Mouse (Mus musculus): ENCODE results near the gene Mrpl30.

Gene Mrpl30

DNA sequence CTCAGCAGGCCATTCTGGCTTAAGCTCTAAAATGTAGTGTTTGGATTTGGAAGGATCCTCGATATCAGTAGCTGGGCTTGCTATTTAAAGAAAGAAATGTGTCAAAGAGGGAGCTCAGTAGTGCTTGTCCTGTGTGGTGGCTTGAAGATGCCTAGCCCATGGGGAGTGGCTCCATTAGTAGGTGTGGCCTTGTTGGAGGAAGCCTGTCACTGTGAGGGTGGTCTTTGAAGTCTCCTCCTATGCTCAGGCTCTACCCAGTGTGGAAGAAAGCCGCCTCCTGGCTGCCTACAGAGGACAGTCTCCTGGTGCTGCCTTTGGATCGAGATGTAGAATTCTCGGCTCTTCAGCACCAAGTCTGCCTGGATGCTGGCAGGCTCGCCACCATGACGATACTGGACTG is 10.0 kb downstream of the Mrpl30 start:
- DNase-seq: no peak

DNA sequence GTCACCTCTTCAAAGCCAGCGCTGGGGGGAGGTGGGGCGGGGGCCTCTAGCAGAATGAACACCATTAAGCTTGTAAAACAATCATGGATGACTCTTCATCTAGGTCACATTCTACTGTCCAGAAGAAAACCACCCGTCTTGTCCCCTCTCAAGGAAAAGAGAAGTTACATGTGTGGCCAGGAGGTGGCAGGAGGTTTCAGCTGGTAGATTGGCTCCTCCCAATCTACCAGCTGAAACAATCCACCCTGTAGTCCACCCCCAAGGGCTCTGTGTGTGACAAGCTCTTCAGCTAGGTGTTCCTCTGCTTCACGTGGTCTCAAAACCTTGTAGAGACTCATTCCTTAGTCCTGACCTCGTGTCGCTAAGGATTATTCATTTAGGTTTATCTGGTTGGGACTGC is 12.9 kb downstream of the Mrpl30 start:
- peak; percentile 30 to 60 for DNase-seq

DNA sequence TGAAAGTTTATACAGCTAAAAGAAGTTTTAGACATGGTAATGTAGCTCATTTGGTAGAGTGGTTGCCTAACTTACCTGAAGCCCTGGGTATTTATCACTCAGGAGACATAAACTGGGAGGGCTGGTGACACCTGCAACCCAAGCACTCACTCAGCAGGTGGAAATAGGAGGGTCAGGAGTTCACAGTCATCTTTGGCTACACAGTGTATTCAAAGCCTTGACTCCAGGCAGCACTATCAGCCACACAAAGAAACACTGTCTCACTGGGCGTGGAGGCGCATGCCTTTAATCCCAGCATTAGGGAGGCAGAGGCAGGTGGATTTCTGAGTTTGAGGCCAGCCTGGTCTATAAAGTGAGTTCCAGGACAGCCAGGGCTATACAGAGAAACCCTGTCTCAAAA is 22.5 kb downstream of the Mrpl30 start:
- DNase-seq: no peak

DNA sequence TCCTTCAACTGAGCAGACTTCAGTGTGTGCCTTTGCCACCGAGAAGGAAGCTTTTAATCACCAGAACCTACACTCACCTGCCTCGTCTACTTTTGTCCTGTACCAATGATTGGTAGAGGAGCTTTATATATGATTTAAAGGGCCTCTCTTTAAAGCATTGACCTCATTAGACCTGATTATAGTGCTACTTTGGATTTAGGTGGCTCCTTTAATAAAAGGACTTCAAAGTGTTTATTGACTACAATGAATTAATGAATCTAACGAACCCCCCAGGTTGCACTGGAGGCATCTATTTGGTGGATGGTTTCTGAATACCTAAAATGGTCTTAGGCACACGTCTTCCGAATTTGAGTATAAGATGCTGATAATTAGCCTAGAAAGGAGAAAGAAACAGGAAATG is 26.1 kb downstream of the Mrpl30 start, which contains the start of gene Lyg2:
TSS of gene Lyg2 (minus strand) at position 101 of the 400 bp plus-strand sequence.
- DNase-seq: no peak

DNA sequence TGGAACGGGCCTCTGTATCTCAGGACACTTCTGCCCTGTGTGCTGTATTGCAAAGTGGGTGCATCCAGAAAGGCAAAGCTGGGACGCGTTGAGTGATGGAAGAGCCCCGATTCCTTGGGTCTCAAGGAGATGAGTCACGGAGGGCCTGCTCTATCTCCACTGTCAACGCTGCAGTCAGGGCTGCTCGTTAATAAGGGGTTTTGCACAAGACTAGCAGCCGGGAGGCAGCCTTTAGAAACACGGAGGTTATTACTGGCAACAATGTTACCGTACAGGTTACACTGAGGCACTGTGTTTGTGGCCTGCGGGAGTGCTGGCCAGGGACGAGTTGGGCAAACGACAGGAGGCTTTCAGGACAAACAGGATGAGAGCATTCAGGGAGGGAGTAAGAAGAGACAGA is 27.4 kb downstream of the Mrpl30 start:
- no peak for DNase-seq

DNA sequence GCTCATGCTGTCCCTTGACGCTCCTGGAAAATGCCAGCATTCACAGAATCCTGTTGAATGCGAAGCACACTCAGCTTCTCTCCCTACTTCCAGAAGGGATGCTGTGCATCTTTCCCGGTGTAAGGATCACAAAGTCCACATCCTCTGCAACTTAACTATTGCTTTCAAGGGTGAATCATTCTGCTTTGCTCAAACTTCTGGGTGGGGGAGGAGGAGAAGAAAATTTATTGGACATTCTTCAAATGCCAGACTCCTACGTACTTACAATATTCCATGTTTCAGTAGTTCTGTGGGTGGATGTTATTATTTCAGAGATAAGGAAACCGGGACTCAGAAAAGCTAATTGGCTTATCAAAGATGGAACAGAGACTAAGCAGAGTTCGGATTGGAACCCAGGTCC is 27.8 kb downstream of the Mrpl30 start:
- no peak for DNase-seq

DNA sequence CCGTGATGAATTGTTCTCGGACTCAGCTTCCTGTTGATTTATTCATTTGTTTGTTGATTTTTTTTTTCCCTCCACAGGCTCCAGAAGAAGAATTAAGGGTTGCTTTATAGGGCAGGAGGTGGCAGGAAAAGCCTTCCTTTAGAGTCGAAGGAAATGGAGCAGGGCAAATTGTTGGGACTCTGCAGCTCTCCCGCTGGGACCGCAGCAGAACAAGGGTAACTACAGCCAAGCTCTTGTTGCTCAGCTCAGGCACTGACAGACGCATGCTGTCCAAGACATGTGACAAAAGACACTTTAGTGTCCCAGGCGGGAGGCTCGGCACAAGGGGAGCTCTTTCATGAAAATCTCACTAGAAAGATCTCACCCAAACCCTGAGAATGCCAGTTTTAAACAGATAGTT is 32.3 kb downstream of the Mrpl30 start:
- no peak for DNase-seq

DNA sequence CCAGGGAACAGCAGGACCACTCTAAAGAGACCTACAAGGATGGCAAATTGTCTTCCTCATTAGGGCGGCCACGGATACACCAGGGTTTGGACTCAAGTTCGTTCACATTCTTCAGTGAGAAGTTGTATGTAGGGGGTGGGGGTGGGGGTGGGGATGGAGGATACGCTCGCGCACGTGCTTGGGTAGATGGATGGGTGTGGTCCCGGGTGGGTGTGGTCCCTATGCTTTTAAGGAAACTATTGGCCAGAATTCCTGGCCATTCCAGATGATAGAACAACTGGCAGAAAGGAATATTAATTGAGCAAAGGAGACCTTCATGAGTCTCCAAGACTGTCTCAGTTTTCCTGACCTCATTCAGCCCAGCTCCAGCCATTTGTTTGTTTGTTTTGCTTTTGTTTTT is 35.7 kb downstream of the Mrpl30 start:
- no peak for DNase-seq

DNA sequence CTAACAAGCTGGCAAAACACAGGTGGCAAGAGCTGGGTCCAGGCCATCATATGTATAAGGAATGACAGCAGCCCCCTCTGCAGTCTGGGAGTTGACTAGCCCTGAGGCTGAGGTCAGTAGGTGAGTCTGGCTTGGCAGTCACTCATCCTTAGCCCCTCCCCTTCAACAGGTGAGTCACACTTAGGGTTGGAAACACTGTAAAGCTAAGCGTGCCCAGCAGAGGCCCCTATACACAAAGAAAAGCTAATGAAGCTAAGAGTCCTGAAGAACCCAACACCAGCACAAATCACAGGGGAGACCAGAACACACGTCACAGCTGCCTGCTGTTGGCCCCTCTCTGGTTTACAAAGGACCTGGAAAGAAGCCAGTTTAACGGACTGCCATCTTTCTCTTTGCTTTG is 41.5 kb downstream of the Mrpl30 start:
- DNase-seq: peak; percentile 34 to 63
